10 mouse cellular contexts compared by ENCODE assay signal in genomic region chr12:8936210-8936609, GRCm38 (mm10). TPM values are rescaled to one million over a fixed set of nuclear protein-coding genes. Genes with fewer than 3 reads are reported as not detected.
DNase-seq lines count a peak whose midpoint lies in the region; ATAC-seq and TF ChIP-seq lines count a peak whose summit lies in the region.
"Not testable (repeated sequence)": the region's sequence is repeated elsewhere in the genome, so short reads cannot be mapped to it uniquely, and the experiment has no call there.
"Had no signal": no experiment of that assay in that cellular context is flagged by ENCODE, and none has a peak within 500 bp of the region (broad histone marks: within the 10 kb centered on the region; RNA-seq: fewer than 3 reads in every experiment).

No protein-coding gene starts in this region.

- not testable (repeated sequence) for H3K4me2 ChIP-seq in lung, embryonic 14.5 days

- peak; percentile 58 for TF ChIP-seq CTCF in lung, embryonic 14.5 days (IDR thresholded peaks at IDR 0.05; ENCODE audit: low read depth)

- H3K4me1 ChIP-seq in lung, embryonic 14.5 days (ENCODE audit: insufficient read depth) = not testable (repeated sequence)

- H3K9ac ChIP-seq in lung, embryonic 14.5 days = not testable (repeated sequence)

- not testable (repeated sequence) for H3K9me3 ChIP-seq in lung, embryonic 14.5 days (ENCODE audit: low read depth, low read length)

- ATAC-seq in lung, embryonic 14.5 days (ENCODE audit: insufficient read depth) = not testable (repeated sequence)

- peaks cover 77% of the 10 kb centered on the region for H3K36me3 ChIP-seq in lung, embryonic 14.5 days (ENCODE audit: insufficient read depth)

- H3K27ac ChIP-seq in lung, embryonic 14.5 days (ENCODE audit: low read depth) = not testable (repeated sequence)

- intact Hi-C loops in heart, postnatal 14 days (cut with DNase I) = loop anchor here (5.0 kb wide), 2 partner anchors 49 to 66 kb away; no protein-coding TSS in a partner anchor

- 54% methylated on average over 4 of the region's 4 CpGs for WGBS in lung, embryonic 14.5 days

- peak; percentile 52 for DNase-seq in CD4-positive, CD25-positive, alpha-beta regulatory T cell, adult 2 months (ENCODE audit: low read depth, low spot score)
- peak; percentile 51 for DNase-seq in ZHBTc4 (ENCODE audit: low read depth, low spot score)
- peak; percentile 48 for DNase-seq in embryo, embryonic 10 days (ENCODE audit: low spot score)
- peak; percentile 31 to 37 for DNase-seq in heart, postnatal 14 days
- DNase-seq in kidney, postnatal 4 days = peak; percentile 52 to 60
- DNase-seq in lung, embryonic 14.5 days = peak; percentile 49
- DNase-seq in right cerebral cortex, postnatal 4 days = peak; percentile 32
- peak; percentile 22 to 32 for DNase-seq in thymus, postnatal 36 days

- H3K4me3 ChIP-seq in lung, embryonic 14.5 days (ENCODE audit: low read depth, low read length) = not testable (repeated sequence)

- not testable (repeated sequence) for H3K27me3 ChIP-seq in lung, embryonic 14.5 days (ENCODE audit: insufficient read depth, low read length)

RNA-seq across cellular contexts. Expression of gene Matn3, which starts 11.5 kb away (rescaled TPM):
- total RNA-seq in heart, postnatal 14 days (2021) = not detected
- polyA plus RNA-seq in lung, embryonic 14.5 days (2014; fragmentation: Nextera tagmentation; extraction: Ambion mirVana) = 0.87 and 1.0 TPM in 2 replicates
- total RNA-seq: heart, postnatal 36 days; monocyte, adult 5-6 weeks had no signal

RNA-seq across cellular contexts. Expression of gene Laptm4a, which starts 14.7 kb away (rescaled TPM):
- total RNA-seq in heart, postnatal 14 days (2021) = 100 to 1,000 TPM; 325 to 358 TPM
- polyA plus RNA-seq in lung, embryonic 14.5 days (2014; fragmentation: Nextera tagmentation; extraction: Ambion mirVana) = 213 and 215 TPM in 2 replicates

RNA-seq across cellular contexts. Expression of gene Wdr35, which starts 37.5 kb away (rescaled TPM):
- total RNA-seq in heart, postnatal 14 days (2021) = 10 to 100 TPM; 11.9 to 12.5 TPM
- polyA plus RNA-seq in lung, embryonic 14.5 days (2014; fragmentation: Nextera tagmentation; extraction: Ambion mirVana) = 20.4 and 21.8 TPM in 2 replicates
